Mouse (Mus musculus) lung, embryonic 15.5 days (tissue): ENCODE data around the gene Foxg1. TPM values are rescaled to one million over a fixed set of nuclear protein-coding genes. Genes with fewer than 3 reads are reported as not detected.

Experiments
- ATAC-seq: fragments of 200-750 bp; cut with Nextera tagmentation; 2 replicates; pipeline ENCODE4 v1.8.0; 2017; ENCODE audit warnings: moderate number of reproducible peaks, borderline replicate concordance; ENCODE audit not compliant: low FRiP score, low TSS enrichment; ENCODE audit errors: extremely low read depth
- H3K27ac ChIP-seq: fragments of 300-500 bp; sonication (generic); 2 replicates; pipeline ENCODE4 v1.5.1; 2015; ENCODE audit warnings: moderate library complexity, mild to moderate bottlenecking, inconsistent platforms
- H3K27me3 ChIP-seq: fragments of 300-500 bp; sonication (generic); 2 replicates; pipeline ENCODE4 v1.6.1; 2015; ENCODE audit warnings: inconsistent platforms
- H3K36me3 ChIP-seq: fragments of 300-500 bp; sonication (generic); 2 replicates; pipeline ENCODE4 v1.6.1; 2015; ENCODE audit warnings: inconsistent platforms
- H3K4me1 ChIP-seq: fragments of 300-500 bp; sonication (generic); 2 replicates; pipeline ENCODE4 v1.6.1; 2015; ENCODE audit warnings: inconsistent platforms
- H3K4me2 ChIP-seq: fragments of 300-500 bp; sonication (generic); 2 replicates; pipeline ENCODE4 v1.6.1; 2015; ENCODE audit warnings: inconsistent platforms, mild to moderate bottlenecking, moderate library complexity
- H3K4me3 ChIP-seq: fragments of 300-500 bp; sonication (generic); 2 replicates; pipeline ENCODE4 v1.5.1; 2015; ENCODE audit warnings: mild to moderate bottlenecking, inconsistent platforms
- H3K9ac ChIP-seq: fragments of 300-500 bp; sonication (generic); 2 replicates; pipeline ENCODE4 v1.6.1; 2015; ENCODE audit warnings: inconsistent platforms
- H3K9me3 ChIP-seq: fragments of 300-500 bp; sonication (generic); 2 replicates; pipeline ENCODE4 v1.6.1; 2016; ENCODE audit warnings: inconsistent platforms
- WGBS: fragments of 180-500 bp; shearing (Covaris S2); methylation state at CpG from one replicate; pipeline ENCODE4 v1.1.7; 2015; 5-methylcytosine and 5-hydroxymethylcytosine counted together
- polyA plus RNA-seq: library from polyadenylated mRNA; unstranded; fragments of >200 nt; fragmentation: Nextera tagmentation; extraction: Ambion mirVana; gene quantifications from 2 replicates; pipeline ENCODE4 v1.2.1, GENCODE M21; 2015

The Foxg1 gene
- polyA plus RNA-seq, 1 experiment from 2014 or later: 0.26 TPM

DNA sequence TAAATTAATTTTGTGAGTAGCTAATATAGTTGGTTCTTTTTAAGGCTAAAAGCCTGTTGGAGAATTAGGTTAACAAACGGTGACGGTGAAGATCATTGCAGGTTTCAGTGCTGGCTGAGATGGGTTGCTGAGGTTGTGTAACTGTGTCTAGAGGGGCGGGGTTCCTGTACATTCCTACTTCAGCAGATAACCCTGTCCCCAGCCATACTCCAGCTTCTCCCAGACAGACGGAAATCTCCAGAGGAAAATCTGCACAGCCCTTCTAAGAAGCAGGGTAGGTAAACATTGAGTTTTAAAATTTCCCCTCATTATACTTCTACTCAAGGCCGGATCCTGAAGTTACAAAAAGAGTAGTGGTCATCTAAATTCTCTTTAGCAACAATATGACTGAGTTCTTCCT lies 7.2 kb downstream of the Foxg1 start:
- no peak for ATAC-seq
- Histone ChIP-seq H3K4me3 (no peak overlapping the region), H3K36me3 (no peaks in the 10 kb centered on the region), H3K4me1 (peaks cover 10% of the 10 kb centered on the region; the same call in 1 of the 2 replicates), H3K9me3 (no peaks in the 10 kb centered on the region), H3K27ac (no peak overlapping the region), H3K27me3 (peaks cover 76% of the 10 kb centered on the region), H3K9ac (no peak overlapping the region), H3K4me2 (no peak overlapping the region)
- WGBS: 12% methylated on average over 5 of the region's 5 CpGs

DNA sequence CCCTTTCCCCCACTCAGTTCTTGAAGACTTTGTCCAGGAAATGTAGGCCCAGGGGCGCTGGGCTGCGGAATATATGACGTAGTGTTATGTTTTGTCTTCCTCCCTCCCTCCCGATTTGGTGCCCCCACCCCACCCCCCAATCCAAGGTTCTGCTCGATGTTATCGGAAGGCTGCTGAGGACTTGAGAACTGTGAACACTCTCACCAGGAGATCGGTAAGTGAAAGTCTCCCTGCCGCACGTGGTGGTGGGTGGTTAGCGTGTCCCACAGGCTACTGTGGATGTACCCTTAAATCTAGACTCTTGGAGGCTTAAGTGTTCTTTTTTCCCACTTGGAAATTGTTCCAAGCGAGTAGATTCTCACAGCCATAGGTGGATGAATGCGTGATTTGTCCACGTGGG lies 7.8 kb downstream of the Foxg1 start:
- Histone ChIP-seq H3K9me3 (no peaks in the 10 kb centered on the region), H3K27me3 (peaks cover 76% of the 10 kb centered on the region), H3K36me3 (no peaks in the 10 kb centered on the region), H3K9ac (no peak overlapping the region), H3K4me1 (peaks cover 10% of the 10 kb centered on the region; the same call in 1 of the 2 replicates), H3K27ac (no peak overlapping the region), H3K4me3 (no peak overlapping the region), H3K4me2 (no peak overlapping the region)
- no peak for ATAC-seq
- 6% methylated on average over 13 of the region's 13 CpGs for WGBS

DNA sequence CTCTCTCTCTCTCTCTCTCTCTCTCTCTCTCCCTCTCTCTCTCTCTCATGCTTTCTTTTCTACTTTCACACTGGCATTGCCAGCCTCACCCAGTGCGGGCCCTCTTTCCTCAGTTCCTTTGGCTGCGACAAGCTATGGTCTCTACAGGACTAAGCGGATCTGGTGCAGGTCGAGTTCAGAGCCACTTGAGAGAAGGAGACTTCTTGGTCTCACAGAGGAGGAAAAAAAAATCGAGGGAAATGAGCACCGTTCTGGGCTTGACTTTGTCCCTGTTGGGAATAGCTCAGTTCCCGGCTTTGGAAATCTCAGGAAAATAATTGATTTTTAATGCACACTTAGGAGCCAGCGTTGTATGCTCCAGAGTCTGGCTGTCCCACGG lies 8.5 kb downstream of the Foxg1 start:
- peaks cover 10% of the 10 kb centered on the region; the same call in 1 of the 2 replicates for H3K4me1 ChIP-seq
- H3K4me2 ChIP-seq: peak overlapping the region; percentile 31; the same call in 1 of the 2 replicates
- no peaks in the 10 kb centered on the region for H3K9me3 ChIP-seq
- H3K27ac ChIP-seq: no peak overlapping the region
- H3K36me3 ChIP-seq: no peaks in the 10 kb centered on the region
- ATAC-seq: no peak
- 7% methylated on average over 9 of the region's 9 CpGs for WGBS
- peaks cover 74% of the 10 kb centered on the region for H3K27me3 ChIP-seq
- no peak overlapping the region for H3K9ac ChIP-seq
- peak overlapping the region; percentile 22; the same call in 1 of the 2 replicates for H3K4me3 ChIP-seq

DNA sequence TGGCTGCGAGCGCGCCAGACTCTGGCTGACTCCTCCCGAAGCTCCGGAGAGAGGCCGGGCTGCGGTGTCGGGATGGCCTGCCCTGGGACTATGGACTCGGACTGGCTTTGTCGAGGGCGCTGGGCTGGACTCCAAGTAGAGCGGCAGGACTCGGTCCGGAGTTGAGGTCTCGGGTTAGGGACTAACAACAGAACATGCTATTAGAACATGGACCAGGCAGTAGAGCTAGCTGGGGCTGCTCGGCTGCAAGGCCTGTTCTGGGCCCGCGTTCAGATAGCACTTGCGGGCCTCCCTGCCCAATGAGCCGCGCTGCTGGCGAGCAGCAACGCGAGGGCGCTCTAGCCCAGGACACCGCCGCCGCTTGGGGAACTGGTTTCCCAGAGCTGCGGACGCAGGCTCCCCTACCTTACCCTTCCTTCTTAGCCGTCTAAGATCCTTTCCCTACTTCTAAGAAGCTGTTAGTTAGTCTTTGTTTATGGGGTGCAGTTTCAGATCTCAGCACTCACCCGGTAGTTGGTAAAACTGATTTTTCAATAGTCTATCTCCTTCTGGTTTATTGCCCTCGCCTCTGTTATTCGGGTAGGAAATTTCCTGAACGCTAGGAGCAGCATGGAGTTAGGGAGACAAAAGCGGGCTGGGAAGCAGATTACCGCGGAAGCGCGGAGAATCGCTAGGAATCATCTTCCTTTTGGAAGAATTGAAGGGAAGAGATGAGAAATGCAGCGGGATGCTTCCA lies 9.0 kb downstream of the Foxg1 start:
- peak; percentile 90 for ATAC-seq
- Histone ChIP-seq H3K36me3 (no peaks in the 10 kb centered on the region), H3K27ac (no peak overlapping the region), H3K4me3 (peak overlapping the region; percentile 22; the same call in 1 of the 2 replicates), H3K4me1 (peaks cover 10% of the 10 kb centered on the region; the same call in 1 of the 2 replicates), H3K9me3 (no peaks in the 10 kb centered on the region), H3K27me3 (peaks cover 71% of the 10 kb centered on the region), H3K4me2 (peak overlapping the region; percentile 31), H3K9ac (no peak overlapping the region)
- under 1% methylated on average over 42 of the region's 42 CpGs for WGBS

DNA sequence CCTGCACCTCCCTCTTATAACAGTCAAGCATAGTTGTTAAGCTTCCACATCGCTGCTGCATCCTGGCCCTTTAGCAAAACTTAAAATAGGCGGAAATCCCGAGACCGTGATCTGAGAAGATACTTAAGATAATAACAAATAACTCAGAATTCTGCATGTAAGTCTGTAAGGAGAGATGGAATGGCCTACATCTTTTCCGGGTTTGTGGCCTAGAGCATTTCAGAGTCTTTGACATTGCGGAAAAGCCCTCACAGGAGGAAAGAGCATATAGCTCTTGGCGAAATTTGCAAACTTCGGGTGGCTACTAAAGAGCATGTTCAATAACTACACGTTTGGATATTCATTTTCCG lies 9.6 kb downstream of the Foxg1 start:
- Histone ChIP-seq H3K4me3 (no peak overlapping the region), H3K9me3 (no peaks in the 10 kb centered on the region), H3K9ac (no peak overlapping the region), H3K27me3 (peaks cover 72% of the 10 kb centered on the region), H3K4me1 (peaks cover 10% of the 10 kb centered on the region; the same call in 1 of the 2 replicates), H3K27ac (no peak overlapping the region), H3K4me2 (peak overlapping the region; percentile 31; the same call in 1 of the 2 replicates), H3K36me3 (no peaks in the 10 kb centered on the region)
- no peak for ATAC-seq
- 3% methylated on average over 10 of the region's 10 CpGs for WGBS

DNA sequence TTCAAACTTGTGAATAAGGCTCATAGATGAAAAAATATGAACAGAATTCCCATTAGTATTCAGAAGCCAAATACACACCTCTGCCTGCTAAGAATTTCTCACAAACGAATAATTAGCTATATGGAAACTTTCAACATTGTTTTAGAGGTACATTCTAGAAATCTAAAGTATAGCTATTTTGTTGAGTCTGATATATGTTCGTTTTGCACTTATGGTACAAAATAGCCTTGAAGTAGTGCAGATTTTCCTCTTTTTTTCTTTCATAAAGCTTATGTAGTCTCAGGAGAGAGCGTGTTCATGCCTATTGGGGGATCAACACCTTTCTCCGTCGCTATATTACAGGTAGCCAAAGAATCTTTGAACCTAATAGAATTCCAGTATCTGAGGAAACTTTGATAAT lies 10.4 kb downstream of the Foxg1 start:
- no peak overlapping the region for H3K4me2 ChIP-seq
- H3K27ac ChIP-seq: no peak overlapping the region
- peaks cover 76% of the 10 kb centered on the region for H3K27me3 ChIP-seq
- H3K4me3 ChIP-seq: no peak overlapping the region
- 10% methylated on average over 5 of the region's 5 CpGs for WGBS
- peaks cover 10% of the 10 kb centered on the region; the same call in 1 of the 2 replicates for H3K4me1 ChIP-seq
- no peak for ATAC-seq
- no peaks in the 10 kb centered on the region for H3K36me3 ChIP-seq
- no peak overlapping the region for H3K9ac ChIP-seq
- H3K9me3 ChIP-seq: no peaks in the 10 kb centered on the region

DNA sequence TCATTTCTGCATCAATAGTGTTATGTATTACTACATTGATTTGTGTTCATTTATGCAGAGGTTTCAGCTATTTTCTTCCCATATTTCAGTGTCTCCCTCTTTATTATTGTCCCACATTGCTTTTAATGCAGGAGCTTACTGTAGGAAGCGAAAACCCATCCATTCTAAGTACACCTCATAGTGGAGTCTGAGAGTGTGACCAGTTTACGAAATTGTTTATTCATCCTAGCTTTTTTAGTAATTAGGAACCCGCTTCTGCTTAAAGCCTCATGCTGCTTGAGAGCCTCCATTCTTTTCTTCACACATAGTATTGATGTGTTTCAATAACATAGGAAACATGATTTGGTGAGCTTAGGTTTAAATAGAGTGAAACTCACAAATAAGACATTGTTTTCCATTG lies 11.2 kb downstream of the Foxg1 start:
- 15% methylated on average over 3 of the region's 3 CpGs for WGBS
- Histone ChIP-seq H3K4me1 (peaks cover 10% of the 10 kb centered on the region; the same call in 1 of the 2 replicates), H3K27me3 (peaks cover 78% of the 10 kb centered on the region), H3K36me3 (no peaks in the 10 kb centered on the region), H3K4me2 (no peak overlapping the region), H3K27ac (no peak overlapping the region), H3K9me3 (no peaks in the 10 kb centered on the region), H3K9ac (no peak overlapping the region), H3K4me3 (no peak overlapping the region)
- ATAC-seq: no peak

DNA sequence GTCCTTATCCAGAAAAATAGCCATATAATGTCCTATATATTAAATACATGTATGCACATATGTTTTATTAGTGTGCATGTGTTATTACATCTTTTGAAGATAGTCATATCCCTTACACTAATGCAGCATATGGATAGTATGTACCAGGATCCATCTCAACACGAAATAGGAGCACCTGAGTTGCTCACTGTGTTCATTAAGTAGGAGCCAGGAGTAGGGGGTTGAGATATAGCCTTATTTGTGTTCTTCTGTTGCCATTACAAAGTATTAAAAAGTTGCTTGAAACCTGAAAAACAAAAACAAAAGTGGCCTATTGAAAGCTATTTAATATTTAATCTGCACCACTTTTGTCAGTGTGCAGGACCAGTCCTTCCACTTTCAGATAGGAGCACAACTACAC lies 11.7 kb downstream of the Foxg1 start:
- Histone ChIP-seq H3K4me1 (peaks cover 10% of the 10 kb centered on the region; the same call in 1 of the 2 replicates), H3K9ac (no peak overlapping the region), H3K27me3 (peaks cover 80% of the 10 kb centered on the region), H3K4me2 (no peak overlapping the region), H3K4me3 (no peak overlapping the region), H3K36me3 (no peaks in the 10 kb centered on the region), H3K27ac (no peak overlapping the region), H3K9me3 (no peaks in the 10 kb centered on the region)
- WGBS: 8% methylated on average over 1 of the region's 1 CpGs
- ATAC-seq: no peak

DNA sequence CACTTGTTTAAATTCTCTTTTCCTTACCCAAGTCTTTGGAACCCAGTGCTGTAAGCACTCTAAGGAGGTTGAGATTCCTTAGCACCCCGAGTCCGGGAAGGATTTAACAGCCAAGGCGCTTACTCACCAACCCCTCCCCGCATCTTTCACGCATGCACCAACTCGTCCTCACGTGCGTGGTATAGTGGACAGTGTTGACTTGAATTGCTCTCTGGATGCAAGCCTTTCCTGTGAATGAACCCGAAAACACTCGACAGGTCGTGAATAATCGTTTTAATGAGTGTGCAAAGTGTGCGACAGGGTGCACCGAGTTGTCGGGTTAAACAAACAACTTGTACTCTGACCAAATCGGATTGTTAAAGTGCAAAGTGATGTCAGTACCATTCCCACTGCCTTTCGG lies 12.4 kb downstream of the Foxg1 start:
- H3K27me3 ChIP-seq: peaks cover 80% of the 10 kb centered on the region
- no peak for ATAC-seq
- no peak overlapping the region for H3K4me3 ChIP-seq
- peaks cover 10% of the 10 kb centered on the region; the same call in 1 of the 2 replicates for H3K4me1 ChIP-seq
- H3K4me2 ChIP-seq: no peak overlapping the region
- no peak overlapping the region for H3K9ac ChIP-seq
- no peaks in the 10 kb centered on the region for H3K36me3 ChIP-seq
- WGBS: 2% methylated on average over 17 of the region's 17 CpGs
- no peak overlapping the region for H3K27ac ChIP-seq
- no peaks in the 10 kb centered on the region for H3K9me3 ChIP-seq

DNA sequence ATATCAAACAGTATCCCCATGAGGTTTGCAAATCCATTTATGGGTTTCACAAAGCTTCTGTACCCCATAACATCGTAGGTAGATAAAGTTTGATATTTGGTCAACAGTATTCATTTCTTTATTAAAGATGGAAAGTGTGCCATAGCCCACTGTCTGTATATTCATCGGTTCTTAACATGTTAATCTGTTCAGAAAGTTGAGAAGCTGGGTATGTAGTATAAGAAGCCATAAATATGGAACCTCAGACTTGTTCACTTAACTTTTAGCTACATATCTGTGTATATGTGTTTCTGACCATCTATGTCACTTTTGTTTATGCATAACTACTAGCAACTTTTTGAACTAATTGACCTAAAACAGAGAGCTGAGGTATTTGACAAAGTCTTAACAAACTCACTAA lies 13.5 kb downstream of the Foxg1 start:
- Histone ChIP-seq H3K4me2 (no peak overlapping the region), H3K9ac (no peak overlapping the region), H3K4me3 (no peak overlapping the region), H3K9me3 (no peaks in the 10 kb centered on the region), H3K36me3 (no peaks in the 10 kb centered on the region), H3K4me1 (peaks cover 10% of the 10 kb centered on the region; the same call in 1 of the 2 replicates), H3K27ac (no peak overlapping the region), H3K27me3 (peaks cover 81% of the 10 kb centered on the region)
- WGBS: 23% methylated on average over 2 of the region's 2 CpGs
- no peak for ATAC-seq

DNA sequence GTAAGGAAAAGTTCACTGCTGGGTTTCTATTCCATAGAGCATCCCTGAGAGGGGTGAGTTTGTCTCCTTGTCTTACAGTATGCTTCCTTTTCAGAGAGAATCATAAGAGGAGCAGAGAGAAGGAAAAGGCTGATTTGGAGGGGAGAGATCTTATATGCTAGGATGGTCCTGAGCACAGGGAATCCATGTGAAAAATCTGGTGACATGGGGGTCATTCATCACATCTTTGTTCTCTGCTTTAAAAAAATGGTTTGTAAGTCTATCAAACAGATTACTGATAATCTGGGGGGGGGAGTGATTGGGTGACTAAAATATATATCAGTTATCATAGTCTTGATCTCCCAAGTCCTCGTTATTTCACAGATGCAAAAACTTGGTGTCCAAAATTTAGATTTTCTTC lies 14.3 kb downstream of the Foxg1 start:
- 32% methylated on average over 1 of the region's 1 CpGs for WGBS
- H3K4me3 ChIP-seq: no peak overlapping the region
- no peaks in the 10 kb centered on the region for H3K9me3 ChIP-seq
- H3K4me2 ChIP-seq: no peak overlapping the region
- peaks cover 81% of the 10 kb centered on the region for H3K27me3 ChIP-seq
- no peak overlapping the region for H3K27ac ChIP-seq
- H3K36me3 ChIP-seq: no peaks in the 10 kb centered on the region
- H3K4me1 ChIP-seq: peaks cover 9% of the 10 kb centered on the region
- ATAC-seq: no peak
- H3K9ac ChIP-seq: no peak overlapping the region

DNA sequence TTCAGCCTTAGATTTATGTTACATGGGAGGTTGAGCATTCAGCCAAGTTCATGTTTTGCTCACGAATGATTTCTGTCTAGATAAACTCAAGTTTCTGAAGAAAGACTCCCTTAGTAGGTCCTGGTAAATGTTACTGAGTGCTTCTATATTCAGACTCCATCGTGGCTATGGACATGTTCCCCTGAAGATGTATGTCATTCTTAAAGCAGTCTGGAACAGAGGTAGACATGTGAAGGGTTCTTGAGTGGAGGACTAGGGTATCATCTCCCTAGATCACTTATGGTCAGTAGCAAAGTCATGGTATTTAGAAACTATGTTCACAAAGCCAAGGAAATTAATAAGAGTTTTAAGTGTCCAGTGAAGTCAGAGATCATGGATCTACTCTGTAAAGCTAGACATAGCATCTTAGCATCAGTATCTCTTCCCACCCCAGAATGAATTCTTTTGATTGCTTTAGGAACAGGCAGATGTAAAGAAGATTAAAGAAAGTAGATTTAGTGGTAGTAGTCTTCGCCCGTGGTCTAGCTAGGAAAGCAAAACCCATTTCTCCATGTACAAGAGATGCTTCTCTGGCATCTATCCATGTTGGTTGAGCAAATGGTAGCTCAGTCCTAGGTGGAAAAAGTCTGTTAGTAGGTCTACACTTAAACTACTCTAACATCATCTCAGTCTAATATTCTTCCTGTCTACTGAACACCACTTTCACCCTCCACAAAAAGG lies 15.1 kb downstream of the Foxg1 start:
- no peak for ATAC-seq
- Histone ChIP-seq H3K4me2 (no peak overlapping the region), H3K27ac (no peak overlapping the region), H3K27me3 (peaks cover 76% of the 10 kb centered on the region), H3K9me3 (no peaks in the 10 kb centered on the region), H3K4me1 (peaks cover 7% of the 10 kb centered on the region), H3K9ac (no peak overlapping the region), H3K36me3 (no peaks in the 10 kb centered on the region), H3K4me3 (no peak overlapping the region)
- WGBS: 28% methylated on average over 4 of the region's 4 CpGs
